Mouse (Mus musculus) forebrain, embryonic 11.5 days (tissue): ENCODE results near the gene Lmod2. TPM values are rescaled to one million over a fixed set of nuclear protein-coding genes. Genes with fewer than 3 reads are reported as not detected.

ENCODE experiments used
- ATAC-seq: fragments of 200-750 bp; cut with Nextera tagmentation; replicated peaks from 2 replicates; pipeline ENCODE4 v1.8.0; 2017; ENCODE audit warnings: moderate TSS enrichment; ENCODE audit not compliant: low FRiP score
- DNase-seq: peaks from one replicate; pipeline ENCODE4 v3.0.0-alpha.2; 2017; ENCODE audit warnings: low spot score
- H3K27ac ChIP-seq: fragments of 300-500 bp; sonication (generic); 2 replicates; pipeline ENCODE4 v1.5.1; 2014; ENCODE audit warnings: low read depth, low read length
- H3K27me3 ChIP-seq: fragments of 300-500 bp; sonication (generic); 2 replicates; pipeline ENCODE4 v1.6.1; 2014; ENCODE audit warnings: mild to moderate bottlenecking, low read length, mixed read lengths; ENCODE audit not compliant: control insufficient read depth, insufficient read depth
- H3K36me3 ChIP-seq: fragments of 300-500 bp; sonication (generic); 2 replicates; pipeline ENCODE4 v1.6.1; 2014; ENCODE audit warnings: mild to moderate bottlenecking, low read length, moderate library complexity, mixed read lengths; ENCODE audit not compliant: control insufficient read depth, insufficient read depth
- H3K4me1 ChIP-seq: fragments of 300-500 bp; sonication (generic); replicated peaks from 2 replicates; pipeline ENCODE4 v1.6.1; 2014; ENCODE audit warnings: low read length, mixed read lengths; ENCODE audit not compliant: control insufficient read depth, insufficient read depth
- H3K4me2 ChIP-seq: fragments of 300-500 bp; sonication (generic); 2 replicates; pipeline ENCODE4 v1.6.1; 2014; ENCODE audit warnings: low read depth, mild to moderate bottlenecking, low read length, moderate library complexity, mixed read lengths; ENCODE audit not compliant: severe bottlenecking
- H3K4me3 ChIP-seq: fragments of 300-500 bp; sonication (generic); 2 replicates; pipeline ENCODE4 v1.5.1; 2014; ENCODE audit warnings: low read depth, low read length
- H3K9ac ChIP-seq: fragments of 300-500 bp; sonication (generic); 2 replicates; pipeline ENCODE4 v1.6.1; 2014; ENCODE audit warnings: low read length
- H3K9me3 ChIP-seq: fragments of 300-500 bp; sonication (generic); 2 replicates; pipeline ENCODE4 v1.6.1; 2016; ENCODE audit warnings: low read length, mixed read lengths; ENCODE audit not compliant: control insufficient read depth
- WGBS: fragments of 180-500 bp; shearing (Covaris S2); extraction: QIAGEN DNeasy Blood & Tissue Kit; methylation state at CpG from one replicate; pipeline ENCODE4 v1.1.7; 2014; 5-methylcytosine and 5-hydroxymethylcytosine counted together
- polyA plus RNA-seq: library from polyadenylated mRNA; unstranded; fragments of >200 nt; fragmentation: Nextera tagmentation; extraction: Ambion mirVana; gene quantifications from 2 replicates; pipeline ENCODE4 v1.2.1, GENCODE M21; 2014

The Lmod2 gene
- polyA plus RNA-seq, 1 experiment from 2014 or later: not detected

GRCm38 (mm10) chr6:24605631-24606030 is 8.1 kb downstream of the Lmod2 start:
- Histone ChIP-seq H3K36me3 (no peaks in the 10 kb centered on the region), H3K9ac (no peak overlapping the region), H3K4me1 (no peaks in the 10 kb centered on the region), H3K27me3 (no peaks in the 10 kb centered on the region), H3K4me2 (no peak overlapping the region), H3K4me3 (no peak overlapping the region), H3K9me3 (no peaks in the 10 kb centered on the region), H3K27ac (no peak overlapping the region)
- 94% methylated on average over 8 of the region's 8 CpGs for WGBS
- DNase-seq (no peak), ATAC-seq (no peak)

- H3K9ac ChIP-seq: no peak overlapping the region
- DNase-seq: no peak
- H3K36me3 ChIP-seq: no peaks in the 10 kb centered on the region
- no peaks in the 10 kb centered on the region for H3K4me1 ChIP-seq
- H3K9me3 ChIP-seq: no peaks in the 10 kb centered on the region
- H3K27me3 ChIP-seq: no peaks in the 10 kb centered on the region
- ATAC-seq: no peak
- no peak overlapping the region for H3K27ac ChIP-seq
- WGBS: 83% methylated on average over 10 of the region's 10 CpGs
- H3K4me3 ChIP-seq: no peak overlapping the region
- no peak overlapping the region for H3K4me2 ChIP-seq
These were observed 8.9 kb downstream of the Lmod2 start for GRCm38 (mm10) chr6:24606512-24606911.

GRCm38 (mm10) chr6:24607531-24607930 is 10.0 kb downstream of the Lmod2 start:
- WGBS: 96% methylated on average over 15 of the region's 15 CpGs
- DNase-seq: no peak
- Histone ChIP-seq H3K9ac (no peak overlapping the region), H3K9me3 (no peaks in the 10 kb centered on the region), H3K36me3 (no peaks in the 10 kb centered on the region), H3K27ac (no peak overlapping the region), H3K4me1 (no peaks in the 10 kb centered on the region), H3K27me3 (no peaks in the 10 kb centered on the region), H3K4me2 (no peak overlapping the region), H3K4me3 (no peak overlapping the region)
- ATAC-seq: no peak

GRCm38 (mm10) chr6:24608129-24608528 is 10.6 kb downstream of the Lmod2 start:
- WGBS: 86% methylated on average over 4 of the region's 4 CpGs
- no peaks in the 10 kb centered on the region for H3K27me3 ChIP-seq
- no peak overlapping the region for H3K9ac ChIP-seq
- H3K4me3 ChIP-seq: no peak overlapping the region
- no peaks in the 10 kb centered on the region for H3K9me3 ChIP-seq
- DNase-seq (no peak), ATAC-seq (no peak)
- no peak overlapping the region for H3K27ac ChIP-seq
- no peaks in the 10 kb centered on the region for H3K4me1 ChIP-seq
- H3K4me2 ChIP-seq: no peak overlapping the region
- H3K36me3 ChIP-seq: no peaks in the 10 kb centered on the region

GRCm38 (mm10) chr6:24608682-24609081 is 11.1 kb downstream of the Lmod2 start:
- H3K27ac ChIP-seq: no peak overlapping the region
- no peak overlapping the region for H3K4me2 ChIP-seq
- H3K9me3 ChIP-seq: no peaks in the 10 kb centered on the region
- H3K4me3 ChIP-seq: no peak overlapping the region
- H3K27me3 ChIP-seq: no peaks in the 10 kb centered on the region
- 93% methylated on average over 3 of the region's 3 CpGs for WGBS
- ATAC-seq (no peak), DNase-seq (no peak)
- H3K4me1 ChIP-seq: no peaks in the 10 kb centered on the region
- no peaks in the 10 kb centered on the region; the same call in 1 of the 2 replicates for H3K36me3 ChIP-seq
- no peak overlapping the region for H3K9ac ChIP-seq

GRCm38 (mm10) chr6:24609531-24609930 is 12.0 kb downstream of the Lmod2 start:
- Histone ChIP-seq H3K9me3 (no peaks in the 10 kb centered on the region), H3K4me3 (no peak overlapping the region), H3K27me3 (no peaks in the 10 kb centered on the region), H3K27ac (no peak overlapping the region), H3K36me3 (no peaks in the 10 kb centered on the region; the same call in 1 of the 2 replicates), H3K9ac (no peak overlapping the region), H3K4me2 (no peak overlapping the region), H3K4me1 (no peaks in the 10 kb centered on the region)
- 88% methylated on average over 4 of the region's 4 CpGs for WGBS
- ATAC-seq: no peak
- no peak for DNase-seq

GRCm38 (mm10) chr6:24610358-24610757 is 12.8 kb downstream of the Lmod2 start:
- Histone ChIP-seq H3K9me3 (no peaks in the 10 kb centered on the region), H3K27me3 (no peaks in the 10 kb centered on the region)
- 90% methylated on average over 4 of the region's 4 CpGs for WGBS

GRCm38 (mm10) chr6:24612074-24612755 is 14.7 kb downstream of the Lmod2 start:
- H3K27me3 ChIP-seq: no peaks in the 10 kb centered on the region
- WGBS: 92% methylated on average over 7 of the region's 7 CpGs
- H3K36me3 ChIP-seq: no peaks in the 10 kb centered on the region; the same call in 1 of the 2 replicates
- no peak overlapping the region for H3K9ac ChIP-seq
- ATAC-seq: no peak
- H3K4me2 ChIP-seq: no peak overlapping the region
- no peaks in the 10 kb centered on the region for H3K4me1 ChIP-seq
- DNase-seq: no peak
- H3K9me3 ChIP-seq: no peaks in the 10 kb centered on the region
- no peak overlapping the region for H3K4me3 ChIP-seq
- no peak overlapping the region for H3K27ac ChIP-seq

More at GRCm38 (mm10) chr6:24610358-24610757, 12.8 kb downstream of the Lmod2 start:
- Histone ChIP-seq H3K27ac (no peak overlapping the region), H3K9ac (no peak overlapping the region), H3K4me3 (no peak overlapping the region), H3K4me1 (no peaks in the 10 kb centered on the region), H3K4me2 (no peak overlapping the region), H3K36me3 (no peaks in the 10 kb centered on the region; the same call in 1 of the 2 replicates)
- DNase-seq (no peak), ATAC-seq (no peak)

- no peaks in the 10 kb centered on the region for H3K9me3 ChIP-seq
- H3K4me2 ChIP-seq: no peak overlapping the region
- no peak; the same call in 1 of the 2 replicates for ATAC-seq
- DNase-seq: no peak
- peaks cover 3% of the 10 kb centered on the region; the same call in 1 of the 2 replicates for H3K36me3 ChIP-seq
- H3K4me3 ChIP-seq: no peak overlapping the region
- no peaks in the 10 kb centered on the region for H3K4me1 ChIP-seq
- H3K27me3 ChIP-seq: no peaks in the 10 kb centered on the region
- H3K27ac ChIP-seq: no peak overlapping the region
- WGBS: 93% methylated on average over 6 of the region's 6 CpGs
- H3K9ac ChIP-seq: no peak overlapping the region
These were observed 15.8 kb downstream of the Lmod2 start for GRCm38 (mm10) chr6:24613346-24613745.
